Mouse (Mus musculus): ENCODE data around the gene Ciz1. TPM values are rescaled to one million over a fixed set of nuclear protein-coding genes. Genes with fewer than 3 reads are reported as not detected.

Ciz1 gene
- polyA plus RNA-seq, 1 experiment from 2014 or later = 47.5 TPM

- peak overlapping the region; percentile 82 for H3K27ac ChIP-seq
- WGBS = 83% methylated on average over 5 of the region's 5 CpGs
- no peaks in the 10 kb centered on the region for H3K27me3 ChIP-seq (ENCODE audit: control insufficient read depth, insufficient read depth, low read length)
- H3K4me2 ChIP-seq (replicated peaks) = peak overlapping the region; percentile 81
- peak overlapping the region; percentile 76; the same call in 1 of the 2 replicates for H3K9ac ChIP-seq
- H3K36me3 ChIP-seq (replicated peaks; ENCODE audit: control insufficient read depth, insufficient read depth) = 0 out of 2 replicates have a peak, but pooled peaks cover 4% of the 10 kb centered on the region
- peaks cover 64% of the 10 kb centered on the region for H3K4me1 ChIP-seq (replicated peaks; ENCODE audit: control insufficient read depth, insufficient read depth, low read length)
- DNase-seq (ENCODE audit: low spot score) (no peak), ATAC-seq (ENCODE audit: low FRiP score) (no peak)
- H3K4me3 ChIP-seq (replicated peaks; ENCODE audit: low read length) = peak overlapping the region; percentile 45
- no peaks in the 10 kb centered on the region for H3K9me3 ChIP-seq (ENCODE audit: control insufficient read depth, low read length)
These were observed 75.6 kb downstream of the Ciz1 start for GRCm38 (mm10) chr2:32427720-32428119.

GRCm38 (mm10) chr2:32428262-32428722 is 76.2 kb downstream of the Ciz1 start:
- Histone ChIP-seq H3K9ac (peak overlapping the region; percentile 76), H3K27ac (peak overlapping the region; percentile 82), H3K4me3 (replicated peaks; ENCODE audit: low read length) (peak overlapping the region; percentile 45), H3K36me3 (replicated peaks; ENCODE audit: control insufficient read depth, insufficient read depth) (0 out of 2 replicates have a peak, but pooled peaks cover 4% of the 10 kb centered on the region), H3K4me2 (replicated peaks) (peak overlapping the region; percentile 81), H3K4me1 (replicated peaks; ENCODE audit: control insufficient read depth, insufficient read depth, low read length) (peaks cover 59% of the 10 kb centered on the region), H3K27me3 (ENCODE audit: control insufficient read depth, insufficient read depth, low read length) (no peaks in the 10 kb centered on the region), H3K9me3 (ENCODE audit: control insufficient read depth, low read length) (no peaks in the 10 kb centered on the region)
- peak; percentile 51 for ATAC-seq (ENCODE audit: low FRiP score)
- DNase-seq (ENCODE audit: low spot score) = peak; percentile 55
- 42% methylated on average over 8 of the region's 8 CpGs for WGBS

GRCm38 (mm10) chr2:32429215-32429891 is 77.2 kb downstream of the Ciz1 start:
- DNase-seq (ENCODE audit: low spot score) (no peak), ATAC-seq (ENCODE audit: low FRiP score) (no peak)
- H3K27ac ChIP-seq = peak overlapping the region; percentile 82; the same call in 1 of the 2 replicates
- 74% methylated on average over 4 of the region's 4 CpGs for WGBS
- no peaks in the 10 kb centered on the region for H3K9me3 ChIP-seq (ENCODE audit: control insufficient read depth, low read length)
- peak overlapping the region; percentile 81 for H3K4me2 ChIP-seq (replicated peaks)
- H3K36me3 ChIP-seq (replicated peaks; ENCODE audit: control insufficient read depth, insufficient read depth) = 0 out of 2 replicates have a peak, but pooled peaks cover 4% of the 10 kb centered on the region
- H3K4me3 ChIP-seq (replicated peaks; ENCODE audit: low read length) = peak overlapping the region; percentile 45
- no peaks in the 10 kb centered on the region for H3K27me3 ChIP-seq (ENCODE audit: control insufficient read depth, insufficient read depth, low read length)
- H3K4me1 ChIP-seq (replicated peaks; ENCODE audit: control insufficient read depth, insufficient read depth, low read length) = peaks cover 49% of the 10 kb centered on the region
- peak overlapping the region; percentile 76 for H3K9ac ChIP-seq

Small RNA genes lying within 50 kb of the gene (microRNA-seq; reads per million reads assigned to microRNA genes)
- gene Gm23363 (not detected), gene Mir199b (100 reads per million, percentile 52 among the genes with 10 or more reads in this experiment)

Other genes starting within 250 kb of the Ciz1 start
- 105 and 119 TPM in 2 replicates for gene Prrc2b, start 201.2 kb upstream of the Ciz1 start, polyA plus RNA-seq (2014; fragmentation: Nextera tagmentation; extraction: Ambion mirVana)
- gene Pomt1, start 115.7 kb upstream of the Ciz1 start, polyA plus RNA-seq (2014; fragmentation: Nextera tagmentation; extraction: Ambion mirVana) = 26.5 and 30.8 TPM in 2 replicates
- 76.0 and 86.5 TPM in 2 replicates for gene Uck1, start 92.2 kb upstream of the Ciz1 start, polyA plus RNA-seq (2014; fragmentation: Nextera tagmentation; extraction: Ambion mirVana)
- gene Golga2, start 64.9 kb upstream of the Ciz1 start, polyA plus RNA-seq (2014; fragmentation: Nextera tagmentation; extraction: Ambion mirVana) = 26.4 and 29.6 TPM in 2 replicates
- gene Swi5, start 64.3 kb upstream of the Ciz1 start, polyA plus RNA-seq (2014; fragmentation: Nextera tagmentation; extraction: Ambion mirVana) = 192 and 221 TPM in 2 replicates
- gene Dnm1, start 1.0 kb downstream of the Ciz1 start, polyA plus RNA-seq (2014; fragmentation: Nextera tagmentation; extraction: Ambion mirVana) = 123 and 132 TPM in 2 replicates
- 170 and 175 TPM in 2 replicates for gene 1110008P14Rik, start 29.6 kb downstream of the Ciz1 start, polyA plus RNA-seq (2014; fragmentation: Nextera tagmentation; extraction: Ambion mirVana)
- 0.78 and 1.3 TPM in 2 replicates for gene Lcn2, start 35.9 kb downstream of the Ciz1 start, polyA plus RNA-seq (2014; fragmentation: Nextera tagmentation; extraction: Ambion mirVana)
- 58.1 and 58.9 TPM in 2 replicates for gene Ptges2, start 43.6 kb downstream of the Ciz1 start, polyA plus RNA-seq (2014; fragmentation: Nextera tagmentation; extraction: Ambion mirVana)
- gene Naif1, start 98.1 kb downstream of the Ciz1 start, polyA plus RNA-seq (2014; fragmentation: Nextera tagmentation; extraction: Ambion mirVana) = 5.3 TPM in 2 replicates
- 39.2 and 42.9 TPM in 2 replicates for gene Slc25a25, start 99.1 kb downstream of the Ciz1 start, polyA plus RNA-seq (2014; fragmentation: Nextera tagmentation; extraction: Ambion mirVana)
- gene Fam102a, start 183.0 kb downstream of the Ciz1 start, polyA plus RNA-seq (2014; fragmentation: Nextera tagmentation; extraction: Ambion mirVana) = 7.8 and 8.3 TPM in 2 replicates
- 132 and 141 TPM in 2 replicates for gene Dpm2, start 218.5 kb downstream of the Ciz1 start, polyA plus RNA-seq (2014; fragmentation: Nextera tagmentation; extraction: Ambion mirVana)
- 11.6 and 12.6 TPM in 2 replicates for gene Pip5kl1, start 222.5 kb downstream of the Ciz1 start, polyA plus RNA-seq (2014; fragmentation: Nextera tagmentation; extraction: Ambion mirVana)
- gene 9430097D07Rik, start 223.4 kb downstream of the Ciz1 start, polyA plus RNA-seq (2014; fragmentation: Nextera tagmentation; extraction: Ambion mirVana) = 0.48 and 0.81 TPM in 2 replicates
- 32.3 and 36.8 TPM in 2 replicates for gene St6galnac4, start 234.8 kb downstream of the Ciz1 start, polyA plus RNA-seq (2014; fragmentation: Nextera tagmentation; extraction: Ambion mirVana)
- gene St6galnac6, start 247.4 kb downstream of the Ciz1 start, polyA plus RNA-seq (2014; fragmentation: Nextera tagmentation; extraction: Ambion mirVana) = 8.5 and 9.3 TPM in 2 replicates

Data from hindbrain, embryonic 14.5 days (tissue).